Mouse (Mus musculus): Measurements from ENCODE around the gene Traf3ip3. TPM values are rescaled to one million over a fixed set of nuclear protein-coding genes. Genes with fewer than 3 reads are reported as not detected.

Traf3ip3 gene
- total RNA-seq, 2 experiments from 2014 or later: 9.1 to 9.3 TPM

DNA sequence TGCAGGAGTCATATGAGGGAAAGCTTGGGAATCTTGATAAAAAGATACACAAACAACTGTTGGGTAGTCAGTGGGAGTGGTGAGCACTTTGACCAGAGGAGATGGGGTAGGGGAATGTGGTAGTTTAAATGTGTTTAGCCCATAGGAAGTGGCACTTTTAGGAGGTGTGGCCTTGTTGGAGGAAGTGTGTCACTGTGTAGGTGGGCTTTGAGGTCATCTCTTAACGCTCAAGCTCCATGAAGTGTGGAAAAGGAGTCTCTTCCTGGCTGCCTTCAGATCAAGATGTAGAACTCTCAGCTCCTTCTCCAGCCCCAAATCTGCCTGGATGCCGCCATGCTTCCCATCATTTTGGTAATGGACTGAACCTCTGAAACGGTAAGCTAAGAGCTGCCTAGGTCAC, 6.0 kb upstream of the Traf3ip3 start, which contains the start of gene Lamb3:
TSS of gene Lamb3 (plus strand) at position 197 of the 400 bp plus-strand sequence.
- no peak for DNase-seq

DNA sequence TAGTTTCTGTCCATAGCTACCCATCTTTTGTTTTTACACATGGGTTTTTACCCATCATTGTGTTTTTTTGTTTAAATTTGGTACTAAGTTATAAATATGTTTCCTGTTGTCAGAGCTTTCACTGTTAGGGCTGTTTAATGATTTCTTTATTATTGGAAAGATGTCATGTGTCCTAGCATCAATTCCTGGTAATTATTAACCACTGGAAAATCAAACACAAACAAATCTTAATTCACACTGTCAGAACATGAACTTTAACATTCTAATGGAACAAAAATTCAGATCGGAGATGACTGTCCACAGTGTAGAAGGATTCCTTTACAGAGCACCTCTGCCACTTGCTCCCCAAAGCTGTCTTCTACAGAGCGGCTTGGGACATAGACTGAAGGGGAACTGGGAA, 3.9 kb upstream of the Traf3ip3 start:
- DNase-seq: no peak

DNA sequence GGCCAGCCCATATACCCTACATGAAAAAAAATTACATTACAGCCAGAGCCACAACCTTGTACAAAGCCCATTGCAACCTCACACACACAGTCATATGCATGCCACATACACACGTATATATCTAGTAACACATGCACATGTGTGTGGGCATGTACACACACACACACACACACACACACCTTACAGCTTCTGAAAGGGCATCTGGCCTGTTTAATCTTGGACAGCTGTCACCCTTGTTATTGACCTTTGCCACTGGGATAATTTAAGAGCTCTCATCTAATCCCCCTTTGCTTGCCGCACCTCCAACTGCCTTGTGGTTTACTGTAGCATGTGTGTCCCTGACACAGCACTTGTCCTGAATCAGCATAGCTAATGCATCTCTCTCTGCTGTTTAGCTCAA, 2.3 kb upstream of the Traf3ip3 start:
- DNase-seq: no peak

GRCm38 (mm10) chr1:193200640-193201382, 692 bp downstream of the Traf3ip3 start:
- DNase-seq: no peak

- no peak for DNase-seq
Observed at GRCm38 (mm10) chr1:193198312-193198711, 3.2 kb downstream of the Traf3ip3 start.

DNA sequence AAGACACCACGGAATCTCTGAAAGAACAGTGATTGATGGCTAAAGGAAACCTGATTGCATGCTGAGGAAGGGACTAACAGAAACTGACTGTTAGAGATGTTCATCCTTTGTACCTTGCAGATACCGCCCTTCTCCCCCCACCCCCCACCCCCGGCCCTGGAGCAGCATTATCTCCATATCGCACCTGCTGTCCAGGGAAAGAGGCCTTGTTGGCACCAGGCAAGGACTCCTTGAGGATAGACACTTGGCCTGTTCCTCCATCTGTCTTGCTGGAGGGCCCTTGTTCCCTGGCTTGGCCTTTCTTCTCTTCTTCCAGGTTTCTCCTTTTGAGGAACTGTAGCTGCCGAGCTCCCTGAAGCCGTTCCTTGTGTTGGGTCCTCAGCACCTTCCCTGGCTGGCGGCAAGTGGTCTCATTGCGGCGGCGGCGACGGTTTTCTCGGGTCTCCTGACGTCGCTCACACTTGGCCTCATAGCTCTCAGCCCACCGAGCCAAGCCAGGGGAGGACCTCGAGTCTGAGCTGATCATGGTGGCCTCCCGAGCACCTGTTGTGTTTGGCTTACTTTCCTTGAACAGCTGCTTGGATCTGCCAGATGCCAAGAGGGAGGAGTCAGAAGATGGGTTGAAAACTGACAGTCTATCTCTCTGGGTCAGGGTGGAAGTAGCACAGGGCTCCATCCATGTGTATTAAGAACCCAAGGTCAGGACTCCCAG, 3.9 kb downstream of the Traf3ip3 start:
- no peak for DNase-seq

DNA sequence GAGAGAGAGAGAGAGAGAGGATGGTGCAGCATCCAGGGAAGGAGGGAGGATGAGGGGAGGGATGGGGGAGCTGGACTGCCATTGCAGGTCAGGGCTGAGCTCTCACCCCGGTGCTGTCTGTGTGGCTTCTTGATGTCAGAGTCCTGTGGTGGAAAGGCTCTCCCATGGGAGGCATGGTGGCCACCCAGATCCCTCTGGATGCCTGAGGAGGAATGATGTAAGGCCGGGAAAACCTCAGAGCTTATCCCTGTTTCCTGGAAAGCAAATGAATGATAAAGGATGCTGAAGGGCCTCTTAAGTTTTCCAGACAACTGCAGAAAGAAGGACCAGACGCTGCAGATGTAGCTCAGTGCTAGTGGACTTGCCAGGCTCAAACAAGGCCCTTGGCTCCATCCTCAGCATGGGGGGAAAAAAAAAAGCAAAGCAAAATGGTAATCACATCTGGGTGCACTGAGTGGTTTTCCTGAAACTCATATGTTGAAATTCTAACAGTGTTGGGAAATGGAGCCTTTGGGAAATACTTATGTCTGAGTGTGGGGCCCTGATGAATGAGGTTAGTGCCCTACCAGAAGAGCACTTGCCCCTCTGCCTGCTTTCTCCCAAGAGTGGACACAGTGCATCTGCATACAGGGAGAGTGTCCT, 6.2 kb downstream of the Traf3ip3 start:
- DNase-seq: no peak

GRCm38 (mm10) chr1:193194416-193195140, 6.9 kb downstream of the Traf3ip3 start:
- DNase-seq: no peak

DNA sequence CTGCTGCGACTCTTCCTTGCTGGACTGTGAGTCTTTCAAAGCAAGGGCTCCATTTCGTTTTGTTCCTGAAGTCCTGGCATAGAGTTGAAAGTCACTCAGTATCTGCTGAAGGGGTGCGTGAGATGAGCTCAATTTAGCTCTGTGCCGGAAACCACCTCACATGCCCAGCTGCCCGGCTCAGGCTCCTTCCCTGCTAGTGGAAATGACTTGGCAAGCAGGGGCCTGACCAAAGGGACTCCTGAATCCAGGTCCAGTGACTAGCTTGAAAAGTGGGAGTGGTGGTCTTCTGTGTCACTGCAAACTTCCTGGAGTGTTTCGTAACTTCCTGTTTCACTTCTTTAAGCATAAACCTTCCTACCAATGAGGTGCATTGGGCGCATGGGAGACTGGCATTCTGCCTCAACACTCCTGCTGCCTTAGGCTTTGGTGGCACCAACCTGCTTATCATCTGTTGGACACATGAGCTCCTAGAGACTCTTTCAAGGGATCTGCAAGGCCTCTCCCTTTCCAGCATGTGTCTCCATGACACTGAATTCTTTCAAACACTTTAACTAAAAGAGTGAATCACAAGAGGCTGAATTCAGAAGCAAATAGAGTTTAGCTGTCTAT, 9.7 kb downstream of the Traf3ip3 start:
- no peak for DNase-seq

- no peak for DNase-seq
Observed at GRCm38 (mm10) chr1:193189771-193190170, 11.7 kb downstream of the Traf3ip3 start.

GRCm38 (mm10) chr1:193189151-193189621, 12.3 kb downstream of the Traf3ip3 start:
- DNase-seq: peak; percentile 43

- DNase-seq: no peak
Observed at GRCm38 (mm10) chr1:193188257-193188656, 13.2 kb downstream of the Traf3ip3 start.

DNA sequence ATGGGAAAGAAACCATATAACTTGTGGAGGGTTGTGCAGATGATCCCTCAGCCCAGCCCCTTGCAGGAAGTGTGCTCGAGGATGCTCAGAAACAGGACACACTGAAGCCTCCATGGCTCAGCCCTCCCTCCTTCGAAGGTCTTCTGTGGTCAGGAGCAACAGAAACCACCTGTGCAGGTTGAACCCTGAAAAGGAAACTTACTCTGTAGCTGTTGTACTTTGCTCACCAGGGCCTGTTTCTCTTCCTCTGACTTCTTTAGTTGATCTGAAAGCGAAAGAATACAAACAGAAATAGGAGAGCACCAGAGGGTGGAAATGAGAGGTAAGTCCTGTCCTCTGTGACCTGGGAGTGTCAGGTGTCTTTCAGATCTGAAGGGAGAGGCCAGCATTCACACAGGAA, 20.4 kb downstream of the Traf3ip3 start:
- no peak for DNase-seq

DNA sequence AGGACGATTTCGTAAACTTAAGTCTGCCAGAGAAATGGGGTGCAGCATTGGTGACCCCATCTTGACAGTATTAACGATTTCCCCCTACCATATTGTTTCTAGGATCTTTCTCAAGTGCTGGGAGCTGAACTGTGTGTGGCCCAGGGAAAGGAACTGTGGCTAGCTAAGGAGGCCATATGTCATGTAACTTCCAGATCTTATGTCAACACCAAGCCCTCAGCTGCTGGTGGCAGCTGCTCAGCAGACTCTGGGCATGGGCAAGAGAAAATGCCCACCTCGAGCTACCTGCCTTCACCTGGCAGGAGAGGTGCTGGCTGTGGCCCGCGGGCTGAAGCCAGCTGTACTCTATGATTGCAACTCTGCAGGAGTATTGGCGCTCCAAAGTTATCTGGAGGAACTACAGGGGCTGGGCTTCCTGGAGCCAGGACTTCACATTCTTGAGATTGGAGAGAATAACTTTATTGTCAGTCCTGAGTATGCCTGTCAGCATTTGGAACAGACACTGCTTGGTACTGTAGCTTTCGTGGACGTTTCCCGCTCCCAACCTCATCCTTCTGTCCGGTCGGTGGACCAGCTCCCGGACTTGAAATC, 27.3 kb downstream of the Traf3ip3 start:
- no peak for DNase-seq

GRCm38 (mm10) chr1:193173810-193174129, 27.7 kb downstream of the Traf3ip3 start:
- no peak for DNase-seq

DNA sequence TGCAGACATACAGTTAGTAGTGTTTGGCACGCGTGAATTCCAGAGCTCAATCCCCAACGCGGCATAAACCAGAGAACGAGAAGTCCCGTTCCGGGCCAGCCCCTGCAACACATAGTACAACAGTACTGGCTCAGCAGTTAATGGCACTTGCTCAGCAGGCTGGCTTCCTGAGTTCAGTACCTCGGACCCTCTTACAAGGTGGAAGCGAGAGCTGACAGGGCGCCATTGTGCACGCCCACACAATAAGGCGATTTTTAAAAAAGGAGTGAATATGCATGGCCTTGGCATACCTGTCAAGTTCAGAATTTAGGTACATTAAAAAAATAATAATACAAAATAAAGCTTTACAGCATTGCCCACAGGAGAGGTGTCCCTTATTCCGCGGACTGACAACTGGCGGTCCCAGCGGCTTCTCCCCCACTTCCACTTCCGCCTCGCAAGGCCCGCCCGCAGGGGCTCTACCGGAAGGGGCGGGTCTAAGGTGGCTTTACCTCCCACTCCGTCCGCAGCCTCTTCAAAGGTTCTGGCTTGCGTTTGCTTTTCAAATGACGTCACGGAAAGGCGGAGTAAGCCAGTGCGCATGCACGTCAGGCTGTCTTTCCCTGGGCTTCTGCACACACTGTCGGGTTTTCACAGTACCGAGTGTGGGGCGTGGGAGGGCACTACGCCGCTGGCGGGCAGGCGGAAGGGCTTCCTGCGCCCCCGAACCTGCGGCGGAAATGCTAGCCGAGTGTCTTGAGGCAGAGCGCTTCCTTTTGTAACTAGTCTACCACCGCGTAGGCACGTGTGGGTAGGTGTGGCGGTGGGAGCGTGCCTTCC, 28.3 kb downstream of the Traf3ip3 start:
- DNase-seq: peak; percentile 96

- DNase-seq: no peak
Observed at GRCm38 (mm10) chr1:193169856-193170255, 31.6 kb downstream of the Traf3ip3 start.

- DNase-seq: no peak
Observed at GRCm38 (mm10) chr1:193169228-193169627, 32.3 kb downstream of the Traf3ip3 start.

- DNase-seq: no peak
Observed at GRCm38 (mm10) chr1:193167746-193168145, 33.8 kb downstream of the Traf3ip3 start, which contains the start of gene A130010J15Rik. TSS of gene A130010J15Rik (plus strand) at chr1:193168046.

GRCm38 (mm10) chr1:193160317-193161032, 41.0 kb downstream of the Traf3ip3 start:
- DNase-seq: peak; percentile 72

All from adrenal gland, postnatal 10 days (tissue).